In the genomic region with DNA sequence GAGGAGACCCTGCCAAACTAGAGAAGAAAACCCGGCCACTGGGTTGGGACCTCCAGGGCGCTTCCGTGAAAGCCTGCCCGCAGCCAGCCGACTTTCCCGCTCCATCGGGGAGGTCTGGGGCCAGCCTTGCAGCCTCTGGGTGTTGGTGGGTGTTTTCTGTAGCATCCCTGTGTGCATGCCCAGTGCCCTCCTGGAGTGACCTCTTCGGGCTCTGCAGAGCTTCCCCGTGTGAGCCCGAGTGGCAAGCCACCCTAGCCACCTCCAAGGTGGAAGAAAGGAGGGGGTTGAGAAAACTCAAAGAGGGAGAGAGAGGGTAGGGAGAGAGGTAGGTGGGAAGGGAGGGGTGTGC, we compare ENCODE assay signal across 12 mouse cellular contexts. TPM values are rescaled to one million over a fixed set of nuclear protein-coding genes. Genes with fewer than 3 reads are reported as not detected.
DNase-seq lines count a peak whose midpoint lies in the region; ATAC-seq and TF ChIP-seq lines count a peak whose summit lies in the region.
"Had no signal": no experiment of that assay in that cellular context is flagged by ENCODE, and none has a peak within 500 bp of the region (broad histone marks: within the 10 kb centered on the region; RNA-seq: fewer than 3 reads in every experiment).

No protein-coding gene starts in this region.

- intact Hi-C loops in left cerebral cortex, postnatal 14 days (cut with DNase I) = no loop called here

- DNase-seq in forebrain, embryonic 11.5 days (ENCODE audit: low spot score) = no peak
- no peak for DNase-seq in forebrain, embryonic 14.5 days (ENCODE audit: low spot score)
- DNase-seq in lung, embryonic 14.5 days = no peak
- DNase-seq in lung, postnatal 4 days = no peak
- peak; percentile 65 for DNase-seq in intestine, embryonic 14.5 days (ENCODE audit: low spot score)
- no peak for DNase-seq in left cerebral cortex, postnatal 14 days (ENCODE audit: low spot score in 2 of 2)
- DNase-seq in yolk sac, embryonic 10.5 days (ENCODE audit: low spot score) = no peak
- DNase-seq: gastrocnemius, adult 2 months; kidney, postnatal 36 days; liver, postnatal 0 days had no signal

- no peak overlapping the region for H3K4me3 ChIP-seq in forebrain, embryonic 11.5 days (ENCODE audit: low read depth, low read length)
- no peak overlapping the region for H3K4me3 ChIP-seq in forebrain, embryonic 14.5 days (ENCODE audit: low read depth, low read length)
- H3K4me3 ChIP-seq in lung, embryonic 14.5 days (ENCODE audit: low read depth, low read length) = peak overlapping the region; percentile 29
- H3K4me3 ChIP-seq in intestine, embryonic 14.5 days (ENCODE audit: low read depth, low read length) = peak overlapping the region; percentile 28
- peak overlapping the region; percentile 20; the same call in 1 of the 2 replicates for H3K4me3 ChIP-seq in small intestine, adult 2 months (ENCODE audit: low read depth, low read length)
- H3K4me3 ChIP-seq: gastrocnemius, adult 2 months had no signal

- H3K4me1 ChIP-seq in forebrain, embryonic 11.5 days (replicated peaks; ENCODE audit: control insufficient read depth, insufficient read depth, low read length) = peaks cover 3% of the 10 kb centered on the region; the same call in 1 of the 2 replicates
- no peaks in the 10 kb centered on the region; the same call in 1 of the 2 replicates for H3K4me1 ChIP-seq in forebrain, embryonic 14.5 days (ENCODE audit: control insufficient read depth, insufficient read depth, low read length)
- H3K4me1 ChIP-seq in lung, embryonic 14.5 days (ENCODE audit: insufficient read depth) = 0 out of 2 replicates have a peak, but pooled peaks cover 3% of the 10 kb centered on the region
- H3K4me1 ChIP-seq in intestine, embryonic 14.5 days (replicated peaks; ENCODE audit: control insufficient read depth, insufficient read depth, low read length) = peaks cover 11% of the 10 kb centered on the region
- H3K4me1 ChIP-seq in small intestine, adult 2 months (ENCODE audit: control insufficient read depth, insufficient read depth, insufficient read length, low read length) = no peaks in the 10 kb centered on the region; the same call in 1 of the 2 replicates

- TF ChIP-seq POLR2A in small intestine, adult 2 months (IDR thresholded peaks at IDR 0.05; ENCODE audit: low read depth, low read length) = no peak

- no peak overlapping the region for H3K9ac ChIP-seq in forebrain, embryonic 11.5 days (ENCODE audit: low read length)
- H3K9ac ChIP-seq in forebrain, embryonic 14.5 days (ENCODE audit: low read length) = no peak overlapping the region
- H3K9ac ChIP-seq in lung, embryonic 14.5 days = peak overlapping the region; percentile 33
- peak overlapping the region; percentile 42 for H3K9ac ChIP-seq in intestine, embryonic 14.5 days (ENCODE audit: low read length)
- H3K9ac ChIP-seq: liver, postnatal 0 days had no signal

- peaks cover 96% of the 10 kb centered on the region for H3K27me3 ChIP-seq in forebrain, embryonic 11.5 days (ENCODE audit: control insufficient read depth, insufficient read depth, low read length)
- peaks cover 95% of the 10 kb centered on the region for H3K27me3 ChIP-seq in forebrain, embryonic 14.5 days (replicated peaks; ENCODE audit: control insufficient read depth, insufficient read depth, low read length)
- H3K27me3 ChIP-seq in lung, embryonic 14.5 days (ENCODE audit: insufficient read depth, low read length) = peaks cover 95% of the 10 kb centered on the region
- peaks cover 95% of the 10 kb centered on the region for H3K27me3 ChIP-seq in intestine, embryonic 14.5 days (replicated peaks; ENCODE audit: control insufficient read depth, insufficient read depth, low read length)
- H3K27me3 ChIP-seq in small intestine, adult 2 months (ENCODE audit: control insufficient read depth, insufficient read depth, low read length) = peaks cover 55% of the 10 kb centered on the region

- WGBS in forebrain, embryonic 11.5 days = 3% methylated on average over 10 of the region's 10 CpGs
- 0% methylated on average over 10 of the region's 10 CpGs for WGBS in forebrain, embryonic 14.5 days
- WGBS in lung, embryonic 14.5 days = 3% methylated on average over 10 of the region's 10 CpGs
- WGBS in intestine, embryonic 14.5 days = 3% methylated on average over 10 of the region's 10 CpGs
- 7% methylated on average over 10 of the region's 10 CpGs for WGBS in small intestine, adult 2 months

- TF ChIP-seq CTCF in lung, embryonic 14.5 days (IDR thresholded peaks at IDR 0.05; ENCODE audit: low read depth) = no peak
- TF ChIP-seq CTCF in small intestine, adult 2 months (IDR thresholded peaks at IDR 0.05; ENCODE audit: extremely low read depth, insufficient read length, insufficient replicate concordance, low read depth, low read length) = no peak

- no peak overlapping the region for H3K27ac ChIP-seq in forebrain, embryonic 11.5 days (ENCODE audit: low read depth, low read length)
- H3K27ac ChIP-seq in forebrain, embryonic 14.5 days (ENCODE audit: low read depth, low read length) = no peak overlapping the region
- H3K27ac ChIP-seq in lung, embryonic 14.5 days (ENCODE audit: low read depth) = peak overlapping the region; percentile 88
- H3K27ac ChIP-seq in intestine, embryonic 14.5 days (ENCODE audit: low read depth) = peak overlapping the region; percentile 66; the same call in 1 of the 2 replicates
- H3K27ac ChIP-seq in small intestine, adult 2 months (ENCODE audit: insufficient read depth, low read depth, low read length) = 0 out of 2 replicates have a peak overlapping the region, but pooled peaks have one; percentile 3
- H3K27ac ChIP-seq: gastrocnemius, adult 2 months had no signal

- no peak for ATAC-seq in forebrain, embryonic 11.5 days (replicated peaks; ENCODE audit: low FRiP score)
- no peak for ATAC-seq in forebrain, embryonic 14.5 days
- no peak for ATAC-seq in lung, embryonic 14.5 days (ENCODE audit: insufficient read depth)
- ATAC-seq in intestine, embryonic 14.5 days (replicated peaks; ENCODE audit: low FRiP score, low TSS enrichment, low read depth) = no peak
- ATAC-seq: liver, postnatal 0 days had no signal

- no peaks in the 10 kb centered on the region for H3K36me3 ChIP-seq in forebrain, embryonic 11.5 days (ENCODE audit: control insufficient read depth, insufficient read depth, low read length)
- H3K36me3 ChIP-seq in forebrain, embryonic 14.5 days (ENCODE audit: control insufficient read depth, insufficient read depth, low read length) = no peaks in the 10 kb centered on the region
- H3K36me3 ChIP-seq in lung, embryonic 14.5 days (ENCODE audit: insufficient read depth) = no peaks in the 10 kb centered on the region
- H3K36me3 ChIP-seq in intestine, embryonic 14.5 days (ENCODE audit: control insufficient read depth, insufficient read depth, low read length) = no peaks in the 10 kb centered on the region
- no peaks in the 10 kb centered on the region for H3K36me3 ChIP-seq in small intestine, adult 2 months (ENCODE audit: control insufficient read depth, insufficient read depth, low read length)

- H3K4me2 ChIP-seq in forebrain, embryonic 11.5 days (ENCODE audit: low read depth, low read length, severe bottlenecking) = peak overlapping the region; percentile 18; the same call in 1 of the 2 replicates
- H3K4me2 ChIP-seq in forebrain, embryonic 14.5 days (ENCODE audit: low read length) = no peak overlapping the region
- peak overlapping the region; percentile 61 for H3K4me2 ChIP-seq in lung, embryonic 14.5 days
- H3K4me2 ChIP-seq in intestine, embryonic 14.5 days (ENCODE audit: low read length) = peak overlapping the region; percentile 67

- H3K9me3 ChIP-seq in forebrain, embryonic 11.5 days (ENCODE audit: control insufficient read depth, low read length) = no peaks in the 10 kb centered on the region
- no peaks in the 10 kb centered on the region for H3K9me3 ChIP-seq in forebrain, embryonic 14.5 days (replicated peaks; ENCODE audit: control insufficient read depth, low read length)
- H3K9me3 ChIP-seq in lung, embryonic 14.5 days (ENCODE audit: low read depth, low read length) = no peaks in the 10 kb centered on the region
- no peaks in the 10 kb centered on the region for H3K9me3 ChIP-seq in intestine, embryonic 14.5 days (ENCODE audit: control insufficient read depth, low read length)

RNA-seq across cellular contexts. Expression of a gene that starts 5.1 kb away (rescaled TPM):
- polyA plus RNA-seq in forebrain, embryonic 11.5 days (2014; fragmentation: Nextera tagmentation; extraction: Ambion mirVana) = 5.2 and 6.2 TPM in 2 replicates
- polyA plus RNA-seq in forebrain, embryonic 14.5 days (2014; fragmentation: Nextera tagmentation; extraction: Ambion mirVana) = 2.2 and 2.4 TPM in 2 replicates
- 37.7 and 43.2 TPM in 2 replicates for polyA plus RNA-seq in lung, embryonic 14.5 days (2014; fragmentation: Nextera tagmentation; extraction: Ambion mirVana)
- 27.8 and 28.3 TPM in 2 replicates for polyA plus RNA-seq in intestine, embryonic 14.5 days (2014; fragmentation: Nextera tagmentation; extraction: Ambion mirVana)
- 28.4 and 41.4 TPM in 2 replicates for polyA plus RNA-seq in small intestine, adult 2 months (2012; rRNA removed)
- 1 to 10 TPM; 7.8 to 9.8 TPM for total RNA-seq in left cerebral cortex, postnatal 14 days (2021)
- total RNA-seq: common myeloid progenitor, adult 5-6 weeks had no signal
- polyA plus RNA-seq: liver, postnatal 0 days had no signal

Comparison
In these comparisons a context has a peak if more than half of its experiments do, and no peak if none do; other contexts are left out.
1. H3K27ac ChIP-seq: peak in lung, embryonic 14.5 days (single experiment), intestine, embryonic 14.5 days (single experiment) and small intestine, adult 2 months (single experiment); none in forebrain, embryonic 11.5 days (single experiment) and forebrain, embryonic 14.5 days (single experiment).
2. H3K4me3 ChIP-seq: peak in lung, embryonic 14.5 days (single experiment), intestine, embryonic 14.5 days (single experiment) and small intestine, adult 2 months (single experiment); none in forebrain, embryonic 11.5 days (single experiment) and forebrain, embryonic 14.5 days (single experiment).
3. H3K9ac ChIP-seq: peak in lung, embryonic 14.5 days (single experiment) and intestine, embryonic 14.5 days (single experiment); none in forebrain, embryonic 11.5 days (single experiment) and forebrain, embryonic 14.5 days (single experiment).